ENCODE assay signal across 9 mouse cellular contexts in the genomic region with DNA sequence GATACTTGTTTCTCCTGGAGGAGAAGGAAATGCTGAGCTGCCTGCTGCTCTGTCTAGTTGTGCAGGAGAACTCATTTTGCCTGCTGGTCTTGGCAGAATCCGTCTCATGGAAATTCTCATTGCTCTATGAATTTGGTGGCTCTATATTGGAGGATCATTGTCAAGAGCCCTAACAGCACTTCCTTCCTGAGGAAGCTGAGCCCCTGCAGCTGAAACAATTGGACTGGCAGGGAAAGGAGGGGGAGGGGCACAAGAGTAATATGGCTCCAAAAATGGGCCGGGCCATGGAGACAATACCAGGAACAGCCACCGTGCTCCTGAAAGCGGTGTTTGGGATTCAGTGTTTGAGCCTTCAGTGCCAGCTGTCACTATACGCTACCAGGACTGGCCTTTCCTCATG. TPM values are rescaled to one million over a fixed set of nuclear protein-coding genes. Genes with fewer than 3 reads are reported as not detected.
DNase-seq lines count a peak whose midpoint lies in the region; ATAC-seq and TF ChIP-seq lines count a peak whose summit lies in the region.
"Had no signal": no experiment of that assay in that cellular context is flagged by ENCODE, and none has a peak within 500 bp of the region (broad histone marks: within the 10 kb centered on the region; RNA-seq: fewer than 3 reads in every experiment).

No protein-coding gene starts in this region.

- 40% methylated on average over 5 of the region's 5 CpGs for WGBS in liver, embryonic 16.5 days (ENCODE audit: insufficient replicate concordance)

- no peak overlapping the region for H3K4me3 ChIP-seq in cortical plate, adult 2 months (ENCODE audit: insufficient read depth, low read length)
- H3K4me3 ChIP-seq in liver, embryonic 16.5 days (ENCODE audit: low read depth, low read length) = no peak overlapping the region
- H3K4me3 ChIP-seq: myocyte had no signal

- peak overlapping the region; percentile 66 for H3K27ac ChIP-seq in cortical plate, adult 2 months (ENCODE audit: insufficient read depth, low read length)
- H3K27ac ChIP-seq in liver, embryonic 16.5 days (ENCODE audit: low read length) = no peak overlapping the region

- H3K9ac ChIP-seq in liver, embryonic 16.5 days (ENCODE audit: low read depth, low read length) = no peak overlapping the region

- H3K4me1 ChIP-seq in cortical plate, adult 2 months (ENCODE audit: control insufficient read depth, insufficient read depth, low read length) = peaks cover 1% of the 10 kb centered on the region; the same call in 1 of the 2 replicates
- H3K4me1 ChIP-seq in liver, embryonic 16.5 days (ENCODE audit: control insufficient read depth, low read depth, low read length) = no peaks in the 10 kb centered on the region

- peak; percentile 60 for DNase-seq in adrenal gland, adult 2 months
- no peak for DNase-seq in adrenal gland, adult 18-20 months (ENCODE audit: low spot score in 2 of 2)
- peak; percentile 70 for DNase-seq in heart, postnatal 4 days
- DNase-seq in ovary, postnatal 10 days (ENCODE audit: low spot score) = no peak
- DNase-seq in frontal cortex, postnatal 36 days (ENCODE audit: low spot score in 2 of 2) = no peak
- DNase-seq in ovary, postnatal 36 days (ENCODE audit: low spot score) = no peak

- ATAC-seq in liver, embryonic 16.5 days (ENCODE audit: low read depth) = peak; percentile 13; the same call in 1 of the 2 replicates

- H3K27me3 ChIP-seq in liver, embryonic 16.5 days (ENCODE audit: control insufficient read depth, insufficient read depth, low read depth, low read length) = no peaks in the 10 kb centered on the region

- no peak for TF ChIP-seq POLR2A in cortical plate, adult 2 months (IDR thresholded peaks at IDR 0.05; ENCODE audit: extremely low read depth, insufficient read depth, low read length)

- no peaks in the 10 kb centered on the region for H3K36me3 ChIP-seq in liver, embryonic 16.5 days (ENCODE audit: control insufficient read depth, insufficient read depth)

- no peak for TF ChIP-seq CTCF in cortical plate, adult 2 months (IDR thresholded peaks at IDR 0.05; ENCODE audit: extremely low read depth, insufficient read depth, low read length)

- no peak overlapping the region for H3K4me2 ChIP-seq in liver, embryonic 16.5 days (ENCODE audit: low read depth, low read length)

- peaks cover 2% of the 10 kb centered on the region; the same call in 1 of the 2 replicates for H3K9me3 ChIP-seq in liver, embryonic 16.5 days (replicated peaks; ENCODE audit: control insufficient read depth, low read length)

RNA-seq across cellular contexts. Expression of a gene that starts 22.6 kb away (rescaled TPM):
- 10 to 100 TPM in 1 of 2 experiments, 1 to 10 TPM in 1; 5.8 to 11.3 TPM for total RNA-seq in adrenal gland, adult 2 months (2021)
- polyA plus RNA-seq in adrenal gland, adult 2 months (2012; rRNA removed) = 2.8 and 4.0 TPM in 2 replicates
- 1 to 10 TPM; 7.1 to 7.3 TPM for total RNA-seq in adrenal gland, adult 18-20 months (2021)
- polyA plus RNA-seq in cortical plate, adult 2 months (2012; rRNA removed) = 2.2 TPM in 2 replicates
- 10 to 100 TPM; 23.5 to 23.8 TPM for total RNA-seq in heart, postnatal 4 days (2021)
- polyA plus RNA-seq in liver, embryonic 16.5 days (2015; fragmentation: Nextera tagmentation; extraction: Ambion mirVana) = 0.90 and 1.1 TPM in 2 replicates
- polyA plus RNA-seq: myocyte had no signal

RNA-seq across cellular contexts. Expression of a gene that starts 59.2 kb away (rescaled TPM):
- total RNA-seq in adrenal gland, adult 2 months (2021) = 10 to 100 TPM in 1 of 2 experiments, 1 to 10 TPM in 1; 7.9 to 11.5 TPM
- 5.2 and 5.3 TPM in 2 replicates for polyA plus RNA-seq in adrenal gland, adult 2 months (2012; rRNA removed)
- 10 to 100 TPM in 1 of 2 experiments, 1 to 10 TPM in 1; 7.8 to 13.9 TPM for total RNA-seq in adrenal gland, adult 18-20 months (2021)
- 2.4 and 2.6 TPM in 2 replicates for polyA plus RNA-seq in cortical plate, adult 2 months (2012; rRNA removed)
- total RNA-seq in heart, postnatal 4 days (2021) = 1 to 10 TPM; 1.5 to 2.0 TPM
- 5.9 and 7.1 TPM in 2 replicates for polyA plus RNA-seq in liver, embryonic 16.5 days (2015; fragmentation: Nextera tagmentation; extraction: Ambion mirVana)

Comparison
In these comparisons a context has a peak if more than half of its experiments do, and no peak if none do; other contexts are left out.
1. DNase-seq: peak in adrenal gland, adult 2 months (single experiment) and heart, postnatal 4 days (single experiment); none in adrenal gland, adult 18-20 months (0 of 2), ovary, postnatal 10 days (single experiment), frontal cortex, postnatal 36 days (0 of 2) and ovary, postnatal 36 days (single experiment).